Mouse (Mus musculus): ENCODE data around the gene Trip10.

Gene Trip10

GRCm38 (mm10) chr17:57234254-57234928, 14.9 kb upstream of the Trip10 start:
- DNase-seq (ENCODE audit: low spot score), result no peak

- no peak for DNase-seq (ENCODE audit: low spot score)
Measured at GRCm38 (mm10) chr17:57235803-57236202, 13.5 kb upstream of the Trip10 start.

- DNase-seq (ENCODE audit: low spot score), result no peak
Measured at GRCm38 (mm10) chr17:57237181-57237580, 12.1 kb upstream of the Trip10 start.

- no peak for DNase-seq (ENCODE audit: low spot score)
Measured at GRCm38 (mm10) chr17:57243650-57244370, 5.4 kb upstream of the Trip10 start.

GRCm38 (mm10) chr17:57245311-57245929, 3.8 kb upstream of the Trip10 start:
- no peak for DNase-seq (ENCODE audit: low spot score)

- DNase-seq (ENCODE audit: low spot score), result no peak
Measured at GRCm38 (mm10) chr17:57246663-57247392, 2.4 kb upstream of the Trip10 start.

GRCm38 (mm10) chr17:57247393-57248200, 1.7 kb upstream of the Trip10 start:
- peak; percentile 99 for DNase-seq (ENCODE audit: low spot score)

GRCm38 (mm10) chr17:57248201-57248699, 1.0 kb upstream of the Trip10 start, which contains the start of gene Gpr108:
TSS of gene Gpr108 (minus strand) at chr17:57248446.
- DNase-seq (ENCODE audit: low spot score), result peak; percentile 93

- no peak for DNase-seq (ENCODE audit: low spot score)
Measured at GRCm38 (mm10) chr17:57248771-57249170, 484 bp upstream of the Trip10 start.

- DNase-seq (ENCODE audit: low spot score), result peak; percentile 55
Measured at GRCm38 (mm10) chr17:57250461-57251160, 1.4 kb downstream of the Trip10 start.

- no peak for DNase-seq (ENCODE audit: low spot score)
Measured at GRCm38 (mm10) chr17:57251431-57251830, 2.2 kb downstream of the Trip10 start.

GRCm38 (mm10) chr17:57253306-57253705, 4.1 kb downstream of the Trip10 start:
- no peak for DNase-seq (ENCODE audit: low spot score)

GRCm38 (mm10) chr17:57255354-57255753, 6.1 kb downstream of the Trip10 start:
- peak; percentile 43 for DNase-seq (ENCODE audit: low spot score)

GRCm38 (mm10) chr17:57256921-57257485, 7.7 kb downstream of the Trip10 start:
- DNase-seq (ENCODE audit: low spot score), result no peak

GRCm38 (mm10) chr17:57258191-57258590, 8.9 kb downstream of the Trip10 start:
- no peak for DNase-seq (ENCODE audit: low spot score)

- peak; percentile 29 for DNase-seq (ENCODE audit: low spot score)
Measured at GRCm38 (mm10) chr17:57259742-57260141, 10.5 kb downstream of the Trip10 start.

- no peak for DNase-seq (ENCODE audit: low spot score)
Measured at GRCm38 (mm10) chr17:57260351-57260750, 11.1 kb downstream of the Trip10 start.

- DNase-seq (ENCODE audit: low spot score), result no peak
Measured at GRCm38 (mm10) chr17:57261286-57261685, 12.0 kb downstream of the Trip10 start.

GRCm38 (mm10) chr17:57261796-57262195, 12.5 kb downstream of the Trip10 start:
- DNase-seq (ENCODE audit: low spot score), result no peak

- no peak for DNase-seq (ENCODE audit: low spot score)
Measured at GRCm38 (mm10) chr17:57262901-57263550, 13.8 kb downstream of the Trip10 start.
